Comparison of ENCODE assay signal across 10 mouse cellular contexts in the genomic region with DNA sequence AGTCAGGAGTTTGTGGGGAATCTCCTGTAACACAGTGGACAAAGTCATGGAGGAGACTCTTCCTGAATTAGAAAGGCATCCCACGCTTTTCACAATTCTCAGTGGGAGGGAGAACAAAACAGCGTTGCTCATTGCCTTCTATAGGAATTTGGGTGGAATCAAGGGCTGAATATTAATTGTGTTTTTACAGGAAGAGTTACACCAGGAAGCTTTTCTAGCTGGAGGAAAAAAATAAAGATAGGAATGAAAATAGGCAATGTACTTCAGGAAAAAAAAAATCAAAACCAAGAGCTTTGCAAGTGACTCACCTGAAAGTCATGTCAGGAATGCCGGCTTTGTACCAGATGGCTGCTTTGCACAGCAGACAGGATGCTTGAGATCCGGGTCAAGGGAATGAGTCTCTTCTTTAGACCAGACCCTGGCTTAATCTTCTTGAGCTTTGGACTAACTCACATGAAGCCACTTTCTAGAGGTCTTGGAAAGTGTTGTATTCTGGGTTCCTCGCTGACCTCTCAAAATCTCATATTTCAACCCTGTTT.
DNase-seq lines count a peak whose midpoint lies in the region; ATAC-seq lines count a peak whose summit lies in the region.
"Had no signal": no experiment of that assay in that cellular context is flagged by ENCODE, and none has a peak within 500 bp of the region (broad histone marks: within the 10 kb centered on the region; RNA-seq: fewer than 3 reads in every experiment).

No protein-coding gene starts in this region.

- no peaks in the 10 kb centered on the region for H3K36me3 ChIP-seq in heart, embryonic 16.5 days (ENCODE audit: control insufficient read depth, insufficient read depth)
- H3K36me3 ChIP-seq: hindbrain, embryonic 10.5 days had no signal

- H3K4me2 ChIP-seq in heart, embryonic 16.5 days (ENCODE audit: low read depth, low read length) = no peak overlapping the region

- H3K9me3 ChIP-seq in heart, embryonic 16.5 days (replicated peaks; ENCODE audit: control insufficient read depth, low read length) = no peaks in the 10 kb centered on the region
- H3K9me3 ChIP-seq: hindbrain, embryonic 10.5 days had no signal

- peak overlapping the region; percentile 70 for H3K27ac ChIP-seq in heart, embryonic 16.5 days (ENCODE audit: low read length)
- H3K27ac ChIP-seq: hindbrain, embryonic 10.5 days; liver, embryonic 14.5 days had no signal

- WGBS in heart, embryonic 16.5 days = 32% methylated on average over 5 of the region's 5 CpGs

- ATAC-seq in heart, embryonic 16.5 days (replicated peaks; ENCODE audit: extremely low read depth, insufficient read depth, low FRiP score) = no peak; the same call in 1 of the 2 replicates

- DNase-seq in kidney, adult 9 months = peak; percentile 37
- no peak for DNase-seq in kidney, adult 18-20 months
- peak; percentile 33 for DNase-seq in adrenal gland, postnatal 14 days
- peak; percentile 64 for DNase-seq in lung, postnatal 36 days
- DNase-seq in layer of hippocampus, adult 8-10 months (ENCODE audit: low spot score in 2 of 2) = no peak
- no peak for DNase-seq in thymus, adult 18-20 months
- no peak for DNase-seq in right cerebral cortex, postnatal 4 days

- H3K4me1 ChIP-seq in heart, embryonic 16.5 days (ENCODE audit: control insufficient read depth, insufficient read depth, low read length) = peaks cover 17% of the 10 kb centered on the region
- H3K4me1 ChIP-seq: hindbrain, embryonic 10.5 days had no signal

- H3K4me3 ChIP-seq in heart, embryonic 16.5 days (ENCODE audit: low read length) = no peak overlapping the region
- H3K4me3 ChIP-seq: hindbrain, embryonic 10.5 days had no signal

- no peaks in the 10 kb centered on the region for H3K27me3 ChIP-seq in heart, embryonic 16.5 days (ENCODE audit: control insufficient read depth, insufficient read depth, low read length)

- no peak overlapping the region for H3K9ac ChIP-seq in heart, embryonic 16.5 days (ENCODE audit: low read length)
- H3K9ac ChIP-seq: liver, embryonic 14.5 days had no signal

Comparison
In these comparisons a context has a peak if more than half of its experiments do, and no peak if none do; other contexts are left out.
1. DNase-seq: peak in kidney, adult 9 months (single experiment), adrenal gland, postnatal 14 days (single experiment) and lung, postnatal 36 days (single experiment); none in kidney, adult 18-20 months (single experiment), layer of hippocampus, adult 8-10 months (0 of 2), thymus, adult 18-20 months (0 of 2) and right cerebral cortex, postnatal 4 days (single experiment).